Comparison of ENCODE assay signal across 16 mouse cellular contexts in genomic region chr10:118988249-118988648, GRCm38 (mm10).
A peak's percentile ranks its signal among the peaks of the same experiment; 100 is the strongest.
DNase-seq lines count a peak whose midpoint lies in the region; ATAC-seq and TF ChIP-seq lines count a peak whose summit lies in the region.
"Had no signal": no experiment of that assay in that cellular context is flagged by ENCODE, and none has a peak within 500 bp of the region (broad histone marks: within the 10 kb centered on the region; RNA-seq: fewer than 3 reads in every experiment).

No protein-coding gene starts in this region.

- H3K9me3 ChIP-seq in ES-E14 (ENCODE audit: control insufficient read depth, insufficient read depth, low read depth, low read length): no peaks in the 10 kb centered on the region
- H3K9me3 ChIP-seq: heart, embryonic 10.5 days had no signal

- no peak overlapping the region for H3K9ac ChIP-seq in ES-E14 (ENCODE audit: insufficient read depth, low read depth, low read length, poor library complexity, severe bottlenecking)
- H3K9ac ChIP-seq: hindbrain, embryonic 13.5 days had no signal

- no peaks in the 10 kb centered on the region for H3K36me3 ChIP-seq in ES-E14 (ENCODE audit: control insufficient read depth, insufficient read depth, low read length, poor library complexity, severe bottlenecking)
- H3K36me3 ChIP-seq: heart, embryonic 10.5 days; hindbrain, embryonic 13.5 days; limb, embryonic 10.5 days had no signal

- ATAC-seq in granulocyte monocyte progenitor cell, adult 5-6 weeks (replicated peaks; ENCODE audit: poor library complexity, severe bottlenecking): peak; percentile 40; the same call in 1 of the 2 replicates

- peak; percentile 15 to 17 for DNase-seq in adrenal gland, postnatal 36 days
- no peak for DNase-seq in adrenal gland, postnatal 10 days
- DNase-seq in lung, postnatal 25 days (ENCODE audit: low spot score): peak; percentile 42
- DNase-seq in lung, postnatal 4 days: no peak
- DNase-seq in ES-E14 (ENCODE audit: low read depth, low spot score): no peak
- no peak for DNase-seq in embryo, embryonic 9.5 days (ENCODE audit: extremely low spot score)
- no peak for DNase-seq in urinary bladder, postnatal 4 days (ENCODE audit: low spot score in 2 of 2)
- DNase-seq: B cell, adult 2 months; cerebellum, adult 2 months; gastrocnemius, postnatal 36 days; heart, postnatal 14 days; lung, adult 2 months had no signal

- in situ Hi-C loops in ES-E14 (cut with MboI; ENCODE audit: low sequenced_read_pairs in 2 of 2, unreplicated experiment in 2 of 2): no loop called here

- no peak overlapping the region for H3K4me3 ChIP-seq in ES-E14 (ENCODE audit: insufficient read depth in 1 of 2, low read depth in 1 of 2, low read length in 2 of 2, poor library complexity in 1 of 2, severe bottlenecking in 1 of 2)
- H3K4me3 ChIP-seq: heart, embryonic 10.5 days; hindbrain, embryonic 13.5 days; limb, embryonic 10.5 days had no signal

- H3K4me1 ChIP-seq in ES-E14 (ENCODE audit: control insufficient read depth in 2 of 2, insufficient read depth in 2 of 2, low read length in 2 of 2, poor library complexity in 1 of 2): no peaks in the 10 kb centered on the region
- H3K4me1 ChIP-seq: hindbrain, embryonic 13.5 days; limb, embryonic 10.5 days had no signal

- H3K27ac ChIP-seq in ES-E14 (ENCODE audit: insufficient read depth, low read depth, low read length, poor library complexity, severe bottlenecking): no peak overlapping the region
- H3K27ac ChIP-seq: heart, embryonic 10.5 days; hindbrain, embryonic 13.5 days; limb, embryonic 10.5 days had no signal

TF ChIP-seq in ES-E14, 5 proteins besides CTCF, POLR2A, EP300 and RAD21:
- TF ChIP-seq ZC3H11A (IDR thresholded peaks at IDR 0.05; ENCODE audit: borderline replicate concordance, low read depth, low read length): no peak
- no peak for TF ChIP-seq CHD2 (IDR thresholded peaks at IDR 0.05; ENCODE audit: low read depth, low read length)
- TF ChIP-seq HCFC1 (IDR thresholded peaks at IDR 0.05; ENCODE audit: borderline replicate concordance, insufficient read depth, low read length): no peak
- TF ChIP-seq ZNF384 (IDR thresholded peaks at IDR 0.05; ENCODE audit: low read depth, low read length): no peak
- TF ChIP-seq MAFK (IDR thresholded peaks at IDR 0.05; ENCODE audit: insufficient read depth, low read depth, low read length): peak; percentile 78

Comparison
In these comparisons a context has a peak if more than half of its experiments do, and no peak if none do; other contexts are left out.
1. DNase-seq: peak in adrenal gland, postnatal 36 days (2 of 2) and lung, postnatal 25 days (single experiment); none in adrenal gland, postnatal 10 days (single experiment), lung, postnatal 4 days (0 of 2), ES-E14 (single experiment), embryo, embryonic 9.5 days (single experiment) and urinary bladder, postnatal 4 days (0 of 2).